Mouse (Mus musculus) cerebellum, adult (tissue): ENCODE results near the gene Cacna1h.

Experiments used
- ATAC-seq: cut with Nextera tagmentation; 2 replicates; pipeline ENCODE4 v1.9.2; 2017; ENCODE audit warnings: mild to moderate bottlenecking, moderate library complexity, mixed read lengths; ENCODE audit not compliant: insufficient number of reproducible peaks, low FRiP score, low TSS enrichment

Gene Cacna1h

DNA sequence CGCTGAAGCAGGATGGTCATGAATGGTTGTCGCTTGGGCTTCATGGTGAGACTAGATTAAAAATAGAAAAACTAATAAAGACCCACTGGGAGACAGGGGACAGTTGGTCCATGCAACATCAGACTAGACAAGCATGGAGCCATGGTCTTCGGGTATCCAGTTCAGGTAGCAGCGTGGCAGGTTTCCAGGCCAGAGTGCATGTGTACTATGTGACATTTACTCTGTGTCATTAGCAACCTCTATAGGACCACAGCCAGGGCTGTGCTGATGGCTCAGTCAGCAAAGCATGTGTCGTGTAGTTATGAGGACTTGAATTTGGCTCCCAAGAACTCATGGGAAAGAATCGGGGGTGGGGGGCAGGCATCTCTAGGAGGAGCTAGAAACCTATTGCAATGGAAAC is 93.6 kb downstream of the Cacna1h start:
- no peak for ATAC-seq

DNA sequence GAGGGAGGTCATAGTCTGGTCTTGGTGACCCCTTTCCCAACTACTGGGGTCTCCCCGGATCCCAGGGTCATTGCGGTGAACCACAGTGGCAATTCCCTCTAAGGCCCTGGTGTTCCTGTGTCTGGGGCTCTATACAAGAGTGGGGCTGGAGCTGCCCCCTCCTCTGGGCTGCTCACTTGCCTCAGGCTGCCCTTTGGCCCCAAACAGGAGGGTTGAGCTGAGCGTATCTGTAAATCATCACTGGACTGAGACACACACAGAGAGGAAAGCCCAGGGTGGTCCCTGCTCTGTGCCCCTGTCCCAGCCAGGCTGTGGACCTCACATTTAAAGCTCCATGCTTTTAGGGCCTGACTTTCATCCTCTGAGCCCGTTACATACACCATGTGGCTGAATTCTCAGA is 95.4 kb downstream of the Cacna1h start:
- no peak for ATAC-seq

DNA sequence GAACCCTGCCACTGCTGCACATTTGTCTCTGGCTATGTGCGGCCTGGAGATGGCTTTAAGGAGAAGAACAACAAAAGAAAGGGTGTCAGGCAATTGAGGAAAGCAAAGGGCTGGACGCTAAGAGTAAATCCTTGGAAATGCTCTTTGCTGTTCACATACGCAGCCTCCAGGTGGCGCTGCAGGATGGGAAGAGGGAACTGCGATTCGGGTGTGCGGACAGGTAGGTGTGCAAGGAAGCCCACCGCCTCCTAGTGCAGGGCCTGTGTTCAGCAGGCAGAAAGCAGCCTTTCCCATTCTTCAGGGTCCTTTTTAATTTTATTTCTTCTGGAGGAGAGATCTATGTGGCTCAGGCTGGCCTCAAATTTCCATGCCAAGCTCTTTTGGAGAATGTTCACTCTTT is 99.6 kb downstream of the Cacna1h start:
- no peak for ATAC-seq

DNA sequence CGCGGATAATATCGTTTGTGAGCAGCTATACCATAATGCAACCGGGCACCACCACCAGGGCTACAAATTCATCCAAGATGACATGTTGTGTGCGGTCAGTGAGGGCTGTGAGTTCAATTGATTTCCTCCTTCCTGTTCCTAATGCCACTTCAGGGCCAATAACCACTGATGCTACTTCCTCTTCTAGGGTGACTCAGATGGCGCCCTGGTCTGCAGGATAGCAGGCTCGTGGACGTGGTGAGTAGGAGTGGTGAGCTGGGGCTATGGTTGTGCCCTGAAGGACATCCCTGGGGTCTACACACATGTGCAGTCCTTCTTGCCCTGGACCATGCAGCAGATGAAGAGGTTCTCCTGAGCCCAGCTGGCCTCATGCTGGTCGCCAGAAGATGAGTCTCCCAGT is 101.3 kb downstream of the Cacna1h start:
- no peak for ATAC-seq
